Mouse (Mus musculus) liver, adult 2 months (tissue): ENCODE data around the gene Ropn1.

ENCODE experiments used
- CTCF ChIP-seq: fragments of 200-500 bp; IDR thresholded peaks from 2 replicates; pipeline ENCODE4 v1.5.1; 2011; ENCODE audit warnings: low read depth, low read length, control low read depth
- POLR2A ChIP-seq: fragments of 200-500 bp; IDR thresholded peaks from 2 replicates; pipeline ENCODE4 v1.6.1; 2011; ENCODE audit warnings: low read length, control low read depth; ENCODE audit not compliant: insufficient read depth; ENCODE audit errors: extremely low read depth

DNA sequence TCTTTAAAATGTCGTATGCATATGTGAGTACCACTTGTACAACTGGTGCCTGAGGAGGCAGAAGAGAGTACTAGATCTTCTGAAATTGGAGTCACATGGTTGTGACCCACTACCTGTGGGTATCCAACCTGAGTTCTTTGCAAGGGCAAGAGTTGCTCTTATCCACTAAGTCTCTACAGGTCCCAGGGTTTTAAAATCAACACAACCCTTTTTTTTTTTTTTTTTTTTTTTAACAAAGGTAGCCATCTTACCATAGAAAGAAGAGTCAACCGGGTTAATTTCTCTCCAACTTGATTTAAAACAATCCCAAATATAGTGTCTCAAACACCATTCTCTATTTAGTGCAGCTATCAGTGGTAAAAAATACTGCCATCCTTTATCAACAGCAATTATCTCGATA lies 40.2 kb downstream of the Ropn1 start:
- TF ChIP-seq POLR2A (no peak), CTCF (no peak)
